Mouse (Mus musculus): ENCODE data around the gene Stk32c. TPM values are rescaled to one million over a fixed set of nuclear protein-coding genes. Genes with fewer than 3 reads are reported as not detected.

Gene Stk32c
- polyA plus RNA-seq, 1 experiment from 2014 or later, result 0.11 TPM

GRCm38 (mm10) chr7:139096399-139096798 is 116.7 kb downstream of the Stk32c start:
- Histone ChIP-seq H3K4me2 (ENCODE audit: low read depth, low read length) (no peak overlapping the region), H3K27me3 (replicated peaks; ENCODE audit: control insufficient read depth, insufficient read depth, low read length) (no peaks in the 10 kb centered on the region), H3K9me3 (ENCODE audit: control insufficient read depth, low read length) (no peaks in the 10 kb centered on the region), H3K4me1 (ENCODE audit: control insufficient read depth, insufficient read depth, low read length) (no peaks in the 10 kb centered on the region), H3K36me3 (ENCODE audit: control insufficient read depth, insufficient read depth, low read length) (peaks cover 4% of the 10 kb centered on the region; the same call in 1 of the 2 replicates), H3K9ac (ENCODE audit: low read depth, low read length) (no peak overlapping the region), H3K4me3 (ENCODE audit: low read depth, low read length) (no peak overlapping the region), H3K27ac (replicated peaks; ENCODE audit: low read depth, low read length) (no peak overlapping the region)
- DNase-seq (ENCODE audit: low spot score) (no peak), ATAC-seq (ENCODE audit: low read depth) (no peak)
- WGBS, result 90% methylated on average over 6 of the region's 6 CpGs

GRCm38 (mm10) chr7:139095282-139095681 is 117.8 kb downstream of the Stk32c start:
- no peak overlapping the region for H3K4me3 ChIP-seq (ENCODE audit: low read depth, low read length)
- WGBS, result 89% methylated on average over 7 of the region's 7 CpGs

GRCm38 (mm10) chr7:139094761-139095160 is 118.3 kb downstream of the Stk32c start:
- WGBS, result 84% methylated on average over 6 of the region's 6 CpGs
- Histone ChIP-seq H3K9ac (ENCODE audit: low read depth, low read length) (no peak overlapping the region), H3K27me3 (replicated peaks; ENCODE audit: control insufficient read depth, insufficient read depth, low read length) (no peaks in the 10 kb centered on the region), H3K4me1 (ENCODE audit: control insufficient read depth, insufficient read depth, low read length) (no peaks in the 10 kb centered on the region), H3K4me2 (ENCODE audit: low read depth, low read length) (no peak overlapping the region), H3K27ac (replicated peaks; ENCODE audit: low read depth, low read length) (no peak overlapping the region), H3K4me3 (ENCODE audit: low read depth, low read length) (no peak overlapping the region), H3K36me3 (ENCODE audit: control insufficient read depth, insufficient read depth, low read length) (peaks cover 16% of the 10 kb centered on the region; the same call in 1 of the 2 replicates), H3K9me3 (ENCODE audit: control insufficient read depth, low read length) (no peaks in the 10 kb centered on the region)
- DNase-seq (ENCODE audit: low spot score), result no peak
- ATAC-seq (ENCODE audit: low read depth), result no peak

More at GRCm38 (mm10) chr7:139095282-139095681, 117.8 kb downstream of the Stk32c start:
- ATAC-seq (ENCODE audit: low read depth) (no peak), DNase-seq (ENCODE audit: low spot score) (no peak)
- Histone ChIP-seq H3K27me3 (replicated peaks; ENCODE audit: control insufficient read depth, insufficient read depth, low read length) (no peaks in the 10 kb centered on the region), H3K4me1 (ENCODE audit: control insufficient read depth, insufficient read depth, low read length) (no peaks in the 10 kb centered on the region), H3K36me3 (ENCODE audit: control insufficient read depth, insufficient read depth, low read length) (peaks cover 11% of the 10 kb centered on the region; the same call in 1 of the 2 replicates), H3K4me2 (ENCODE audit: low read depth, low read length) (no peak overlapping the region), H3K9ac (ENCODE audit: low read depth, low read length) (no peak overlapping the region), H3K9me3 (ENCODE audit: control insufficient read depth, low read length) (no peaks in the 10 kb centered on the region), H3K27ac (replicated peaks; ENCODE audit: low read depth, low read length) (no peak overlapping the region)

- ATAC-seq (ENCODE audit: low read depth), result no peak
- no peak for DNase-seq (ENCODE audit: low spot score)
- 76% methylated on average over 7 of the region's 7 CpGs for WGBS
Observed at GRCm38 (mm10) chr7:139093781-139094180, 119.3 kb downstream of the Stk32c start.

GRCm38 (mm10) chr7:139093124-139093523 is 120.0 kb downstream of the Stk32c start:
- no peak overlapping the region for H3K27ac ChIP-seq (replicated peaks; ENCODE audit: low read depth, low read length)
- no peak overlapping the region for H3K4me3 ChIP-seq (ENCODE audit: low read depth, low read length)
- peaks cover 20% of the 10 kb centered on the region; the same call in 1 of the 2 replicates for H3K36me3 ChIP-seq (ENCODE audit: control insufficient read depth, insufficient read depth, low read length)
- H3K27me3 ChIP-seq (replicated peaks; ENCODE audit: control insufficient read depth, insufficient read depth, low read length), result no peaks in the 10 kb centered on the region
- DNase-seq (ENCODE audit: low spot score), result no peak
- H3K4me1 ChIP-seq (ENCODE audit: control insufficient read depth, insufficient read depth, low read length), result 0 out of 2 replicates have a peak, but pooled peaks cover 1% of the 10 kb centered on the region
- no peak overlapping the region for H3K9ac ChIP-seq (ENCODE audit: low read depth, low read length)
- no peak overlapping the region for H3K4me2 ChIP-seq (ENCODE audit: low read depth, low read length)
- 91% methylated on average over 5 of the region's 5 CpGs for WGBS
- no peaks in the 10 kb centered on the region for H3K9me3 ChIP-seq (ENCODE audit: control insufficient read depth, low read length)
- no peak for ATAC-seq (ENCODE audit: low read depth)

More at GRCm38 (mm10) chr7:139093781-139094180, 119.3 kb downstream of the Stk32c start:
- no peaks in the 10 kb centered on the region for H3K27me3 ChIP-seq (replicated peaks; ENCODE audit: control insufficient read depth, insufficient read depth, low read length)
- no peak overlapping the region for H3K27ac ChIP-seq (replicated peaks; ENCODE audit: low read depth, low read length)
- no peak overlapping the region for H3K9ac ChIP-seq (ENCODE audit: low read depth, low read length)
- H3K36me3 ChIP-seq (ENCODE audit: control insufficient read depth, insufficient read depth, low read length), result peaks cover 20% of the 10 kb centered on the region; the same call in 1 of the 2 replicates
- no peak overlapping the region for H3K4me3 ChIP-seq (ENCODE audit: low read depth, low read length)
- H3K4me1 ChIP-seq (ENCODE audit: control insufficient read depth, insufficient read depth, low read length), result no peaks in the 10 kb centered on the region
- H3K9me3 ChIP-seq (ENCODE audit: control insufficient read depth, low read length), result no peaks in the 10 kb centered on the region
- no peak overlapping the region for H3K4me2 ChIP-seq (ENCODE audit: low read depth, low read length)

- Histone ChIP-seq H3K4me3 (ENCODE audit: low read depth, low read length) (no peak overlapping the region), H3K9ac (ENCODE audit: low read depth, low read length) (no peak overlapping the region), H3K36me3 (ENCODE audit: control insufficient read depth, insufficient read depth, low read length) (peaks cover 20% of the 10 kb centered on the region; the same call in 1 of the 2 replicates), H3K27ac (replicated peaks; ENCODE audit: low read depth, low read length) (no peak overlapping the region), H3K4me1 (ENCODE audit: control insufficient read depth, insufficient read depth, low read length) (peaks cover 6% of the 10 kb centered on the region; the same call in 1 of the 2 replicates), H3K27me3 (replicated peaks; ENCODE audit: control insufficient read depth, insufficient read depth, low read length) (no peaks in the 10 kb centered on the region), H3K4me2 (ENCODE audit: low read depth, low read length) (no peak overlapping the region), H3K9me3 (ENCODE audit: control insufficient read depth, low read length) (no peaks in the 10 kb centered on the region)
- 94% methylated on average over 5 of the region's 5 CpGs for WGBS
- DNase-seq (ENCODE audit: low spot score), result no peak
- ATAC-seq (ENCODE audit: low read depth), result no peak
Observed at GRCm38 (mm10) chr7:139092676-139093075, 120.4 kb downstream of the Stk32c start.

GRCm38 (mm10) chr7:139091681-139092080 is 121.4 kb downstream of the Stk32c start:
- H3K27me3 ChIP-seq (replicated peaks; ENCODE audit: control insufficient read depth, insufficient read depth, low read length), result no peaks in the 10 kb centered on the region; the same call in 1 of the 2 replicates
- no peak overlapping the region for H3K4me2 ChIP-seq (ENCODE audit: low read depth, low read length)
- ATAC-seq (ENCODE audit: low read depth) (no peak), DNase-seq (ENCODE audit: low spot score) (no peak)
- WGBS, result 87% methylated on average over 9 of the region's 9 CpGs
- no peak overlapping the region for H3K27ac ChIP-seq (replicated peaks; ENCODE audit: low read depth, low read length)
- H3K9me3 ChIP-seq (ENCODE audit: control insufficient read depth, low read length), result no peaks in the 10 kb centered on the region
- H3K4me1 ChIP-seq (ENCODE audit: control insufficient read depth, insufficient read depth, low read length), result peaks cover 11% of the 10 kb centered on the region; the same call in 1 of the 2 replicates
- no peak overlapping the region for H3K9ac ChIP-seq (ENCODE audit: low read depth, low read length)
- H3K4me3 ChIP-seq (ENCODE audit: low read depth, low read length), result no peak overlapping the region
- H3K36me3 ChIP-seq (ENCODE audit: control insufficient read depth, insufficient read depth, low read length), result peaks cover 20% of the 10 kb centered on the region; the same call in 1 of the 2 replicates

- H3K9ac ChIP-seq (ENCODE audit: low read depth, low read length), result no peak overlapping the region
- no peak overlapping the region for H3K27ac ChIP-seq (replicated peaks; ENCODE audit: low read depth, low read length)
- no peaks in the 10 kb centered on the region; the same call in 1 of the 2 replicates for H3K27me3 ChIP-seq (replicated peaks; ENCODE audit: control insufficient read depth, insufficient read depth, low read length)
- H3K4me1 ChIP-seq (ENCODE audit: control insufficient read depth, insufficient read depth, low read length), result peaks cover 11% of the 10 kb centered on the region; the same call in 1 of the 2 replicates
- 83% methylated on average over 12 of the region's 12 CpGs for WGBS
- H3K4me3 ChIP-seq (ENCODE audit: low read depth, low read length), result no peak overlapping the region
- DNase-seq (ENCODE audit: low spot score) (no peak), ATAC-seq (ENCODE audit: low read depth) (no peak)
- H3K9me3 ChIP-seq (ENCODE audit: control insufficient read depth, low read length), result no peaks in the 10 kb centered on the region
- H3K4me2 ChIP-seq (ENCODE audit: low read depth, low read length), result no peak overlapping the region
- H3K36me3 ChIP-seq (ENCODE audit: control insufficient read depth, insufficient read depth, low read length), result peaks cover 20% of the 10 kb centered on the region; the same call in 1 of the 2 replicates
Observed at GRCm38 (mm10) chr7:139089892-139090874, 122.9 kb downstream of the Stk32c start.

All from embryonic facial prominence, embryonic 14.5 days (tissue).